Mouse (Mus musculus) MEL (cell line): ENCODE measurements around the gene Stx6.

Source experiments
- E2F4 ChIP-seq: IDR thresholded peaks from 2 replicates; pipeline ENCODE4 v1.6.1; 2011; ENCODE audit warnings: low read depth, low read length, improper control_type of control experiment, borderline replicate concordance
- POLR2A ChIP-seq, 2 experiments: IDR thresholded peaks; 2 replicates each; pipeline ENCODE4 v1.6.1; 2011 to 2012; ENCODE audit warnings: low read length in 2 of 2, mild to moderate bottlenecking in 2 of 2, control low read depth in 1 of 2, improper control_type of control experiment in 1 of 2, low read depth in 1 of 2, moderate library complexity in 1 of 2; ENCODE audit not compliant: control insufficient read depth in 1 of 2, insufficient read depth in 1 of 2, poor library complexity in 1 of 2

- TF ChIP-seq E2F4 (no peak), POLR2A (IDR thresholded peaks at IDR 0.05; ENCODE audit: control insufficient read depth in 1 of 2, insufficient read depth in 1 of 2, low read depth in 1 of 2, low read length in 2 of 2, poor library complexity in 1 of 2) (no peak)
Measured at GRCm38 (mm10) chr1:155147228-155147627, 11.3 kb upstream of the Stx6 start.
